Mouse (Mus musculus) stomach, adult 2 months (tissue): ENCODE measurements around the gene Crkl. TPM values are rescaled to one million over a fixed set of nuclear protein-coding genes. Genes with fewer than 3 reads are reported as not detected.

ENCODE experiments used
- polyA plus RNA-seq: library from polyadenylated mRNA; depleted of rRNA; stranded (reverse); fragments of >200 nt; gene quantifications from 2 replicates; pipeline ENCODE4 v1.2.3, GENCODE M21; 2012; rRNA removed

Crkl gene
- 12.7 and 18.1 TPM in 2 replicates for polyA plus RNA-seq

DNA sequence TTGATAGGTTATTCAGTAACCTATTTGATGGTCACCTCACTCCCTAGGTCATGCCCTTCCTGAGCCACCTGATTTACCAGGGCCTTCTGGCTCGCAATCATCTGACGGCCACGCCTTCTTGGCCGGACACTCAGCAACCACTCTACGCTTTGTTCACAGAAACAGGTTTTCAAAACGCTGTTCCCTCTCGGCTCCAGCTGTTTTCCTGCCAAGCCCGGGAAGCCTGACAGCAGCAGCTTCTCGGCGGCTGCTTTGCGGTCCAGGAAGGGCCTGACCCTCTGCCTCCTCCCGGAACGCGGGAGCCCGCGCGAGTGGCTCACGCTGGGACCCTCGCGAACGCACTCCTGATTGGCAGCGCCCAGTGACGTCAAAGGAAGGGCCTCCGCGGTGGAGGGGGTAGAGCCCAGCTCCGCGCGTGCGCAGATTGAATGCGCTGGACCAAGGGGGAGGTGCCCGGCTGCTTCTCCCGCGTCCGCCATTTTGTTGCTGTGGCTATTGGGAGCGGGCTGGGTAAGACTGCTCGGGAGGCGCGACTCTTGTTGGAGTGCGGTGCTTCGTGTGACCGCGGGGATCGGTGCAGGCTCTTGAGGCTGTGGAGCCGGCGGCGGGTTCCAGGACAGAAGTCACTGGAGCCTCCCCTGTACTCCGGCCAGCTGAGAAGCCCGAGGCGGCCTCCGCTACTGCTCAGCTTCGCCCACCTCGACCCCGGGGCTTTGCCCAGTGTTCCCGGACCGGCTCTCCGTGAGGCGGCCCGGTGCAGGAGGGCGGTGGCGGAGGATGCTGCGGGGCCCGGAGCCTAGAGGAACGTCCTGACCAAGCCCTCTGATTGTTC, at the start of gene Crkl:
Gene Crkl (plus strand): TSS at position 447 of the 832 bp plus-strand sequence.

GRCm38 (mm10) chr16:17405736-17406443, 45.9 kb upstream of the Crkl start, which contains the start of the genes Snap29 and Pi4ka:
Snap29 (plus strand) TSS chr16:17405986.
Pi4ka (minus strand) TSS chr16:17406314.

GRCm38 (mm10) chr16:17489469-17490111, 37.8 kb downstream of the Crkl start, which contains the start of gene Aifm3:
Aifm3 (plus strand) TSS chr16:17489611.

GRCm38 (mm10) chr16:17508546-17509239, 56.9 kb downstream of the Crkl start, which contains the start of gene Lztr1:
Lztr1 (plus strand) TSS chr16:17508688.

GRCm38 (mm10) chr16:17530640-17531288, 79.0 kb downstream of the Crkl start, which contains the start of gene Thap7:
Thap7 (minus strand) TSS chr16:17531136.

Other genes starting within 250 kb of the Crkl start
- 40.3 and 48.5 TPM in 2 replicates for gene Ube2l3, start 249.3 kb upstream of the Crkl start, polyA plus RNA-seq
- 0.03 and 0.05 TPM in 2 replicates for gene Rimbp3, start 243.4 kb upstream of the Crkl start, polyA plus RNA-seq
- gene Hic2, start 218.4 kb upstream of the Crkl start, polyA plus RNA-seq, result 1.7 and 2.4 TPM in 2 replicates
- 4.8 and 5.8 TPM in 2 replicates for gene Tmem191c, start 175.9 kb upstream of the Crkl start, polyA plus RNA-seq
- 0.10 and 0.37 TPM in 2 replicates for gene Serpind1, start 120.6 kb upstream of the Crkl start, polyA plus RNA-seq
- gene Snap29, start 46.0 kb upstream of the Crkl start, polyA plus RNA-seq, result 2.0 and 2.1 TPM in 2 replicates
- gene Pi4ka, start 45.7 kb upstream of the Crkl start, polyA plus RNA-seq, result 23.7 and 30.3 TPM in 2 replicates
- 0.79 and 1.2 TPM in 2 replicates for gene Aifm3, start 37.6 kb downstream of the Crkl start, polyA plus RNA-seq
- 112 and 122 TPM in 2 replicates for gene Lztr1, start 56.7 kb downstream of the Crkl start, polyA plus RNA-seq
- 53.3 and 64.2 TPM in 2 replicates for gene Thap7, start 79.1 kb downstream of the Crkl start, polyA plus RNA-seq
- gene Lrrc74b, start 109.3 kb downstream of the Crkl start, polyA plus RNA-seq, result 0.09 TPM in 1 of 2 replicates, not detected in the other
- 1.1 and 2.2 TPM in 2 replicates for gene P2rx6, start 109.9 kb downstream of the Crkl start, polyA plus RNA-seq
- 18.1 and 22.4 TPM in 2 replicates for gene Slc7a4, start 131.2 kb downstream of the Crkl start, polyA plus RNA-seq
- 19.6 and 21.7 TPM in 2 replicates for gene Smpd4, start 167.4 kb downstream of the Crkl start, polyA plus RNA-seq
- 0.24 and 0.73 TPM in 2 replicates for gene Ccdc74a, start 194.5 kb downstream of the Crkl start, polyA plus RNA-seq